Mouse (Mus musculus) kidney, adult 18-20 months (tissue): ENCODE results near the gene Olfr173.

Experiments
- DNase-seq: peaks from one replicate; pipeline ENCODE4 v3.0.0; 2021

The Olfr173 gene

GRCm38 (mm10) chr16:58800168-58800567 is at the start of gene Olfr173:
Olfr173 (minus strand) TSS chr16:58800268.
- DNase-seq = no peak

DNA sequence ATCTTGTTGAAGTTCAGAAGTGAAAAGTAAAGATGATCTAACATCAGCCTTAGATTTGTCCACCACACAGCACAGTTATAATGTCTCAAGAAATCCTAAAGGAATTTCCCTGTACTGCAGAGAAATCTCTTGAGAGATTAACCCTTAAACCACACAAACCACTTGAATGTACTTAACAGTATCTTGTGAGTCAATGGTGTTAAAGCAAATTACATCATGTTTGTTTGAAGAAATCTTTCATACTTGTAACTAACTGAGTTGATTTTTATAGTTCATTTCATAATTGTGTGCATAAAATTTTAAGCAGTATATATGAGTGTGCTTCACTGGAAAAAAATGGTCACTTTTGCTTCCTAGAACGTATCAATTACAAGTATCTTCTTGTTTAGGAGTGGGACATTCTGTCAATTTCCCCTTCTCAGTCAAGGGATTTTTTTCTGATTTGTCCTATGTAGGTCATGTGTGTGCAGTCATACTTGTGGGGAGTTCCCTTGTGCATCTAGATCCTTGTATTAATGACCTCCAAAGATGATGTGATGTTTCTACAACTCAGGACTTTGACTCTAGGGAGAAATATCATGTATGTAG is 26.8 kb upstream of the Olfr173 start, which contains the start of gene Olfr175-ps1:
Gene Olfr175-ps1, minus strand, starts transcription at position 51 of the 588 bp plus-strand sequence.
- DNase-seq = no peak

- no peak for DNase-seq
Measured at GRCm38 (mm10) chr16:58763076-58763475, 37.0 kb downstream of the Olfr173 start, which contains the start of gene Olfr172. Olfr172 (minus strand) TSS chr16:58763176.

DNA sequence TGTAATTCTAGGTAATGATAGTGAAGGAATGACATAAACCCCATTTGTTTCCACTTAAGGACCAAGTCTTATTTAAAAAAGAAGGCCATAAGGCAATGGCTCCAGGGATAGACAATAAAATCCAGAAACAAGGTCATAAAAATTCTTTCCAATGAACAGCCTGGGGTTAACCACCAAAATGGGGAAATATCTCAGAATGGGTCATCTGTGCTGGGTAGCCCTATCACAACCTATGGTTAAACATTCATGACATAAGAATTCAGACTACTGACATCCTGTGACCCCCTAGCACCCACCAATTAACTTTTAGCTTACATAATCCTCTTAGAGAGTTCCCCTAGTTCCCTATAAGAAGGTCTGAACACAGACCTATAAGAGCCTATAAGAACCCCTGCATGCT is 43.9 kb downstream of the Olfr173 start:
- no peak for DNase-seq

DNA sequence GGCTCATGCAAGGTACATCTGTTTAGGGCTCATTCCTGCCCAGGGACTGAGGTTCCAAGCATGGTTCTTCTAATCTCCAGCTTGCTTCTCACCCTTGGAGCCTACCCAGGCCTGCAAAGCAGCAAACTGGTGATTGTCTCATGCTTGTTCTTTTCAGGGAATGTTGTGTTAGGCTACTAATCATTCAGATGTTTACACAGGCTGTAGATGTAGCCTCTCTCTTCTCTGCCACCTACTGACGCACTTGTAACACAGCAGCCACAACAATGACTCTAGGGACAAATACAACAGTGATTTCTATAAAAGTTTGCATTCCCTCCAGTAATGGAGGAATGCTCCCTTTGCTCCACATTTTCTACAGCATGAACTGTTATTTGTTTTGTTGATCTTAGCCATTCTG is 48.8 kb downstream of the Olfr173 start:
- DNase-seq = no peak

DNA sequence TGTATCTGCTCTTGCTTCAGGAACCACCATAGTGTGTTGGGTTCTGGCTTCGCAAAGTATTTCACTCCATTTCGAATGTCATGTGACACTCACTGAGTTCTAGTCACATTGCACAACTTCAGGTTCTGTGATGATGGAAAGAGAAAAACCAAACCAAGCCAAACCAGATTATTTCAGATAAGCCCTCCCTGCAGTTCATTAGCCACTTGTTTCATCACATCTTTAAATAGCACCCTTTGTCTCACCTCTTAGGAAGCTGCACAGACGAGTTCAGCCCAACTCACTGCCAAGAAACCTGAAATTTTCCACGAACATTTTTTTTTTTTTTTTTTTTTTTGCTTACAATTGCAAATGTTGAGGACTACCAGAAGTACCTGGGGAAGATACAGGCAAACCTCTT is 53.4 kb downstream of the Olfr173 start:
- no peak for DNase-seq
